Mouse (Mus musculus) kidney, postnatal 4 days (tissue): ENCODE measurements around the gene Gm10964.

Experiments
- DNase-seq, 2 experiments: peaks; one replicate each; pipeline ENCODE4 v3.0.0; 2021; ENCODE audit warnings: mixed read lengths in 2 of 2

Gene Gm10964

DNA sequence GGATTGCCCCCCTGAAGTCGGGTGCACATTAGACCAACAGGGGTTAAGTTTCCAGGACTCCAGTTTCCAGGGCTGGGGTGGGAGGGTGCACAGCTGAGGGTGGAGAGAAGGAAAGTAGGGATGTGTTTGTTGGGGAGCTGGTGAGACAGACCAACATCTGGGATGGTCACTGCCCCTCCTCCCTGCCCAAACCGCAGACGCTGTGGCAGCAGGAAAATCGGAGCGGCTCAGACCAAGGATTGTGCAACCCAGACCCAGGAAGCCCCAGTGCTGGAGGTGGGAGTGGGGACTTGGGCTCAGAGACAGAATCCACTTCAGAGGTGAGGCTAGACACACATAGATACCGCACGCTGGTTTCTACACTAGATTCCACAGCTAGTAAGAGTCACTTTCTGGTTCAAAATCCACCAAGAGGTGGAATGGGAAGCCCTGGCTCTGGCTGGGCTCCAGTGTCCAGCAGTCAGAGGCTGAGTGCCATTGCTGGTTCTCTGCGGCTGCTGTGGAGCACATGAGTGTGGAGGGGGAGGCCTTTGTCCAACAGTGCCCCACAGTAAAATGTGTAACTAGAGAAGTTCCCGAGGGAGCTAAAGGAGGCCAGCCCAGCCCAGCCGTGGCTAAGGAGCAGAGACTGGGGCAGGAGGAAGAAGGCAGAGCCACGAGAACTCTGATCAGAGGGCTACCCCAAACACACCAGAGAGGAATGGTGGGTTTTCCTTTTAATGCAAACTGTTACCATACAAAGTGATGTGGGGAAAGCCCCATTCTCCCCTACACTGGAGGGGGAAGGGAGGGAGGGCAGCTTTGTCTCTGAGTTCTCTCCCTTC is 4.3 kb upstream of the Gm10964 start:
- peak; percentile 46 to 54 for DNase-seq

DNA sequence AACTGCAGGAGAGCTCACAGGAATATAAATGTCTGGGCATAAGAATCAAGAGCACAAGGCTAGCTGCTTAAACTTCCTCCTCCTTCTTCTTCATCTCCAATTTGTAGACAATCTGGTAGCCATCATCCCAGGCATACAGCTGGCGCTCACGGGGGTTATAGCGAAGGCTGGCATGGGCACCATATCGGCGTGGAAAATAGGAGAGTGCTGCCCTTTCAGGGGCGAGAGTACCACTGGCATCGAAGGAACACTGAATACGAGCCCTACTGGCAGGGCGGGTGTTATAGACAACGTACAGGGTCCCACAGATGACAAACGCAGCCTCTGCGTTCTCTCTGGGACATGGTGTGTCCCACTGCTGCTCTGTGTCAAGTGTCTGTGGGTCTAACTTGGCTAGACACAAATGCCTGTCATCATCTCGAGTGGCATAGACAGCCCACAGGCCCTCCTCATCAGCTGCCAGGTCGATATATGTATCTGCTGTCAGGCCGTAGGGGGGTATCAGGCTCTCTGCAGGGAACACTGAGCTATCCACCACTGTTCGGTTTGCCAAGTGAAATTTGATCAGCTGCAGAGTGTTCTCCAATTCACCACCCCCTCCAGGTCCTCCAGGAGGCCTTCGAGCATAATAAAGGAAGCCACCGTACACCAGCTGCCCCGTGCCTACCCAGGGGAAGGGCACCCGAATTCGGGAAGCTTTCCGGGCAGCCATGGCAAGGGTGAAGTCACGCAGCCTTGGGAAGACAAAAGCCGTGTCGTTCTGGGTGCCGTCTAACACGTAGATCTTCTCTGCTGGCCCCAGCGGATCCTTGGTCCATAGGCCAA is 3.2 kb upstream of the Gm10964 start:
- DNase-seq: peak in 1 of 2 experiments; percentile 14

DNA sequence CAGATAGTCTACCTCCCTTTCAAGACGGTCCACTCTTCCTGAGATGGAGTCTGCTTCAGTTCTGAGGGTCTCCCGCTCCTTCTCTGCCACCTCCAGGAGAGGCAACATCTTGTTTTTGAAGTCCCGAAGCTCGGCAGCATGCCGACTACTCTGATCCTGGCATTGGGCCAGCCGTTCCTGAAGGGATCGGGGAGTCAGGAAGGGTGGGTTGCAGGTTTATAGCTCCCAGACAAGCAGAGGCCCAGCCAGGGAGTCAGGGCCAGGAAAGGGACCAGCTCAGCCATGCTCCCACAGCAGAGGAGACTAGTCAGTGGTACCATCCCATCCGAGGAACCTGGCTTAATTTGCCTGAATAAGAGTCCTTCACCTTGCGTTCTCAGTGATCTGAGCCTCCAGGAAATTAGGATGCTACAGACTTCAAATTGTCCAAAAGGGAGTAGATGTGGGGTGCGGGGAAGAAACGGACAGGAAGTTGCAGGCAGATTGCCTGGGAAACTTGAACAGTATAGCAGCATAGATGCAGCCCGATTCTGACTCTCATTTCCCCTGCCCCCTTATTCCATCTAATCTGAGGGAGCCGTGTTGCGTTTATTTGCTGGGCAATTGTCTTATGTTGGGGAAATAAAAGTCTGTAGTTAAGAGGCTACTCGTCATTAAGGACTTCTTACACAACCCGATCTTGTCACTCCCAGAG is 2.0 kb upstream of the Gm10964 start:
- peak; percentile 72 to 75 for DNase-seq

DNA sequence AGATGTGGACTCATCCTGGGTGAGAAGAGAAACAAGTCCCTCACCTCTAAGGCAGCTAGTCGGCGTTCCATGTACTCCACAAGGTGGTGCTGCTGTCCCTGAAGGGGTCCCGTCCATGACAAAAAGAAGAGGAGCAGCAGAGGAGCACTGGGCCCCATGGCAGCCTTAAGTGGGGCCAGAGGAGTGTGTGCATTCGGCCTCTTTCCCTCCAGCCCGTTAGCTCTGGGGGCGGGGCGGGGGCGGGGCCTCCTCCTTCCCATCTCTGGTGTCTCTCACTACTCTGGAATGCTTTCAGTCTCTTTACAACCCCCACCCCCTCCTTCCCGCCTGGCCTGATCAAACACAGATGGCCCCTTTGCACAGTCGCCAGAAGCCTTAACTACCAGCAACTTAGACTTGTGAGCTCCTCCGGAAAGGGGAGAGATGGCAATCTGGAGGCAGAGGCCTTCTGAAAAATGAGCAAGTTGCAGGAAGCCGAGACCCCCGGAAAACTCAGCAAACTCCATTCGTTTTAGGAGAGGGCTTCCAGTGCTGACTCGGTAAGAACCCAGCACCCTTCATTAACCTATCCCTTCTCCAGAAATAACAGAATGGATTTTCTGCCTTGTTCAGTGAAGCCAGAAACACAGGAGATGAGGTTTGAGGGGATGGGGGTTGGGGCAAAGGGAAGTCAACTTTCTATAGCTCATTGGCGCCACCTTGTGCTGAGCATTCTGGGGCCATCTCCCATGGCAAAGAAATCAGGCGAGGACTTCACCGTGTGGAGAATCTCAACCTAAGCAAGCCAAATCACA is 1.2 kb upstream of the Gm10964 start, which contains the start of gene Olfml3:
TSS of gene Olfml3 (minus strand) at position 224 of the 794 bp plus-strand sequence.
- peak; percentile 95 to 97 for DNase-seq

DNA sequence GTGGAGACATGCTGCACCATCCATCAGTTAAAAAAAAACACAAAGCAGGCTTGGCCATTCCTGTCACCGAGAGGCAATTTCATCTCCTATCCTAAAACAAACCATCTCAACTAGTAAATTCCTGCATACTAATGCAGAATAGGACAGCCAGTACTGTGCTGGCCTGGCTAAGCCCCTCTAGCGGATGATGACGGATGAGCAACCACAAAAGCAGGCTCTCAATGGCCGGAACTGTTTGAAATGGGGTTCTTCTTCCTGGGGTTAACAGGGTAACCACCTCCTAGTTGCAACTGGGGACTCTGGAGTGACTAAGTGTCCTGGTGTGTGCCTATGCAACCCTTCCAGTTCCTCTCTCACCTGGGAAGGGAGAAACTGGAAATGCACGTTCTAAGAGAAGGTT is 1.2 kb downstream of the Gm10964 start:
- peak in 1 of 2 experiments; percentile 7 for DNase-seq

DNA sequence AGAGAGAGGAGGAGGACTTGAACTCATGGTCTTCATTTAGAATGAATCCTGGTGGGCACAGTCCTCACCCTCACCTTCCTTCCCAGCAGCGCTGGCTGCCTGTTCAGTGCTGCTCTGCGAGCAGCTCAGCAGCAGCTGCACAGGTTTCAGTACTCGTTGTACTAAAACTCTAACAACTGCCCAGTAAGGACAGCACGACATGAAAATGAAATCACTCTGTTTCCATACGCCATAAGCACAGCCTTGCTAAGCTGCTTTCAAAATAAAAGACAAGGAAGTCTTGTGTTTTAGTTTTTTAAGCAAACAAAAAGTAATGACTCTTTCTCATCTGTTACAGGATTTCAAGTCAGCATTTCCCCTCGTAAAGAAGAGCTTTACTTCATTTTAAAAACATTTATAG is 4.0 kb downstream of the Gm10964 start:
- no peak for DNase-seq

DNA sequence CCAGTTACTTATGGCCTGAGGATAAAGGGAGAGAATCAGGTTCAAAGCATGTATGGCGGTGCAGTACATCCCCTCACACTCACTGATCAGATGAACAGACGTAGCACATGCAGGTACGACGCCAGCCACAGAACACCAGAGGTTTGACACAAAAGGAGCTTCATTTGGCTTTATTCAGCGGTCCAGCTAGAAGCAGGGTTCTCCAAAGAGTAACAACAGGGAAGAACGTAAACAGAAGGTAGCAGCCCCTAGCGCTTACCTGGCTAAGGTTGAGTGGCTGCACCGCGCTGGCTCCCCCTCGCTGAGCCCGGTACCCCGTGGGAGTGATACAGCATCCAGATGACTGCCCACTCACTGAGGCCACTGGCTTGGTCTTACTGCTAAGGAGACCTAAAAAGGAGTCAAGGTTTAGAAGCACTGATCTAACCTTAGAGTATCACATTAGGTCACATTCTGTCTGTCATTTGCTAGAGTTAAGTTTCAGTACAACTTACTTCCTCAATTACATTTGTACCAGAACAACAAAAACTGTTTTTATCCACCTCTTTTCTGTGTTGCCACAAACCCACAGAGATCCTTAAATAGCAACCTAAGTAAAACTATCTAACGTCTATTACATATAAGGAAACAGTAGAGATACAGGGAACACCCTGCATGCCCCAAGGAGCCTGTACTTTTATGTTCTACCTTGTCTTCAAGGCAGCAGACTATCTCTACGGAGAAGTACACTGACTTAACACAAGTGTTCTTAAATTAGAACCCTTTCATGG is 6.0 kb downstream of the Gm10964 start:
- no peak for DNase-seq

DNA sequence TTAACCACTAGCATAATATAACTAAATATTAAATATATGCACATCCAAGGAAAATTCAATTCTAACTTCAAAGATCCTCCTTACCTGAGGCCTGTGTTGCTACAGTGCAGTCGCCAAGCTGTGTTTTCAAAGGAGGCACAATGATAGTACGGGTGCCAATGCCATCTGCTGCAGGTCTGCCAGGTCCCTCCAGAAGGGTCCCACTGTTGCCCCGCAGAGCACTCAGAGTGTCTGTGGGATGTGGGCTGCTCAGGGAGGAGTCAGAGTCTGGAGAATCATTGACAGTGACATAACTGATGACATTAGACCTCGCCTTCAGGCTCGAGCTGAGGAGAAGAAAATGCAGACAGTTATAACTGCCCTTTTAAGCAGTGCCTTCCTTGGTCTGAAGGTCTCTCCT is 7.5 kb downstream of the Gm10964 start:
- DNase-seq: no peak

DNA sequence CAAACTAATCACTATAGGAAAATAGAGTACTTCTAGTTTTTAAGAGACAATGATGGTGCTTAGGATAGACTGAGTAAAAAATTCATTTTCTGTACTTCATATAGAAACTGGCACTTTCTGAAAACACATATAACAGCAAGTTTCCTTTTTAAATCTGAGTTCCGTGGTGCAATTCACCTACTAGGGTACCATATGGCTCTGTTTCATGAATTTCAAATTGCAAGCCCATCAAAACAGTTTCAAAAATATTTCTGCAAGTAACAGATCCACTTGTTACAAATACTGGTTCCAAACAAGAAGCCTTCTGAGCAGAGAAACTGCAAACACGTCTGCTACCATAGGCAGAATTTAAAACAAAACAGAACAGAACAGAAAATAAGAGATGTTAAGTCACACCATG is 12.4 kb downstream of the Gm10964 start:
- DNase-seq: no peak

DNA sequence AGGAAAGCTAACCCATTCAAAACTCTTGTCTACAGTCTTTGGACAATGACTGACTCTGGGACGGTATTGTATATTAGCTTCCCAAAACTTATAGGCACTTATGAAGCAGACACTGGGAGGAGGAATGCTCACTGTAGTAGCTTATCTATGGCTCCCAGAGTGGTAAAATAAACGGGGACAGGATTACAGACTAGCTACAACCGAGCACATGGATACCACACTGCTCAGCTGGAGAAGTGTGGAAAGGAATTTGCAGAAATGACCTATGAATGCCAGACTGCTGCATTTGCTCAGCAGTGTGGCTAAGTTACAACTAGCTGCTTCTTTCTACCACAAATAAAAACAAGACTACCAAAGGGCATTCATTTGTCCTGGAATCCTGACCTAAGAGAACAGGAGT is 16.2 kb downstream of the Gm10964 start:
- no peak for DNase-seq

DNA sequence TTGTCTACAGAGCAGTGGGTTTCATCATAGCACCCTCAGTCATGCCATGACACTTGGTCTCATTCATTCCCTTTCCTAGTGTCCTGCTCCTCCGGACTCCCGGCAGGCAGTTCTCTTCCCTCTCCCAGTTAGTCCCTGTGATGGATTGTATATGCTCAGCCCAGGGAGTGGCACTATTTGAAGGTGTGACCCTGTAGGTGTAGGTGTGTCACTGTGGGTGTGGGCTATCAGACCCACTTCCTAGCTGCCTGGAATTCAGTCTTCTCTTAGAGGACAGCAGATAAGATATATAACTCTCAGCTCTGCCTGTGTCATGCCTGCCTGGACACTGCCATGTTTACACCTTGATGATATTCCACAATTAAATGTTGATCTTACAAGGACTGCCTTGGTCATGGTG is 17.8 kb downstream of the Gm10964 start:
- DNase-seq: no peak

DNA sequence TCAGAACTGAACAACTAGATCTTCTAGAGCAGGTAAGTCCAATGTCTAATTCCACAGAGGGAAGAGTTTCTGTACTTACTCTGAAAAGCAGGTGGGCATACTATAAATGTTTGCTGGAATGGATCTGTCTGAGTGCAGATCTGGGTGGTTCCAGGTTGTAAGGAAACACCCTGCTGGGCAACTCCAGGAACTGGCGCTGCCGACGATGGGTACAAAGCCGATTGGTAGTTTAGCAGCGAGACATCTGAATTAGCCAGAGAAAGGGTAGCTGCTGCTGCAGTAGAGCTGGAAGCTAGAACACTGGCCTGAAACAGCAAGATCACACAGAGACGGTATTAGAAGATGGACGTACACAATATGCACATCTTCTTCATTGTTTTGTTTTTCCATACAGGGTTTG is 19.3 kb downstream of the Gm10964 start:
- no peak for DNase-seq

DNA sequence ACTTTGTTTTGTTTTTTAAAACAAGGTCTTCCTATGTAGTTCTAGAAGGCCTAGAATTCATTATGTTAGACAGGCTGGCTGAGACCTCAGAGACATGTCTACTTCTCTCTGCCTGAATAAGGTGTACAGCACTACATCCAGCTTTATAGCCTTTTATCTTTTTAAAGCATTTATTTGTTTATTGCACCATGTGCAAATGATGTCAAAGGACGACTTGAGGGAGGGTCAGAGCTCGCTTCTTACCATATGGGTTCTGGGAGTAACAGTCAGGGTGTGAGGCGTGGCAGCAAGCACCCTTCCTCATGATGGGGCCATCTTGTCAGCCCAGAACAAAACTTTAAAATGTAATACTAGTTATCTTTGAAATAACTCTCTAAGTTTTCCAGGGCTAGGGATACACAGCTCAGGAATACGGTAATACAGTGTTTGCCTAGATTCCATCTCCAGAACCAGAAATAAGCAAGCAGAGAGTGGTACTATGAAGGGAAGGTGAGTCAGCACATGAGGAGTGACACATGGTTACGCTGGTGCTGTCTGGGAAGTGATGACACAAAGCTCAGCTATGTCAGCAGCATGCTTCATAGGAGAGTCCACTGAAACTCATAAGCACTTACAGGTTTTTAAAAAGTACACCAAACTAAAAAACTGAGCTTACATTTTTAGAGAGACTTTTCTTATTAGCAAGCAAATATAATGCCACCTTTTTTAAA is 20.2 kb downstream of the Gm10964 start:
- DNase-seq: no peak

DNA sequence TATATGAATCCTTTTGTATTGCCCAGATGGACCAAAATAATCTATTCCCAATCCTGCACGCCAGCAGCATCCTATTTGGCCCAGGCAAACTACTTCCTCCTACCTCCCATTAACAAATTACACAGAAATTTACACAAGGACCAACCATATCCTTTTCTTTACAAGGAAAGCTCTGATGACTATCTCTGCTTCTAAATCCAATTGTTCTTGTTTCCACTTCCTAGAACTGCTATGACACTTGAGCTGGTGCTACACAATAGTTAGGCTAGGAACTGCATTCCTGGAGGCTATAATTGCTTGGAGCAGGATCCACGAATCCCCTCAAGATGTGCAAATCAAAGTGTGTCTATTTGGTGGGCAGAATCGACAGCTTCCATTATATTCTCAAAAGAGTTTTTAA is 27.6 kb downstream of the Gm10964 start:
- no peak for DNase-seq

DNA sequence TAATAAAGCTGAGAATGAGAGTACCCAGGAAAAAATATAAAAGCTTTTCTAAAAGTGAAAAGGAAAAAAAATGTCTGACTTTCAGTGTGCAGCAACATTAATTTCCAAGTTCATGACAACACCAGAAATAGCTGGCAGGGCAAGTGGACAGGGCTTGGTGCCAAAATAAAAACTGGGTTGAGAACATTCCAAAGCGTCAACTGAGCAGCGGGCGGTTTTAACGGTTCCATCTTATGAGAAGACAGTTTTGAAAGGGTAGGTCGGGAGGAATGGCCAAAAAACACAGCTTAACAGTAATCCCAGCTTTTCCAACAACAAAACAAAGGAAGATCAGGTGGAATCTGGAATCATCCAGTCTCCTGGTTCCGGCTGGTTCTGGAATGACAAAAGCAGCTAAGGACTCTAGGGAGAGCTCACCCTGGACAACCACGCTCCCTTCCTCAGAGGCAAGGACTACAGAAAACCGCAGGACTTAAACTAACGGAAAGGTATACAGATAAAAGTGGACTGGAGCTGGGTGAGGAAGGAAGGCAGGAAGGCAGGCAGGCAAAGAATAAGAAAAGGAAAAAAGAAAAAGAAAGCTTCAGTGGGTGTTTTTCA is 32.5 kb downstream of the Gm10964 start:
- peak; percentile 63 to 69 for DNase-seq

DNA sequence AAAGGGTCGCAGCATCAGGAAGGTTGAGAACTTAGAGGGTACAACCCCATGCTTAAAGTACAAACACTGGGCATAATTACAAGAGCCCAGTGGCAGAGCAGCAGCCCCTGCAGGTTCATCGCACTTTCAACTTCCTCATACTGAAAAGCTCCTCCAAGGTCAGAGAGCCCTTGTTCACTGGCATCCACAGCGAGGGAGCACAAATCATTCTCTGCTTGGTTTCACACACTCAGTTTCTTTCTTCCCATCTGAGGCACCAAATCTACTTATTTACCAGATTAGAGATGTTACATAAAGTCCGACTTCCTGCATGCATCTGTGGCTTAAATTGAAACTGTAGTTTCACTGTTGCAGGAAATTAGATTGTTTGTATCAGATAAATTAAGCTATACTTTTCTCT is 33.7 kb downstream of the Gm10964 start:
- DNase-seq: peak in 1 of 2 experiments; percentile 13

DNA sequence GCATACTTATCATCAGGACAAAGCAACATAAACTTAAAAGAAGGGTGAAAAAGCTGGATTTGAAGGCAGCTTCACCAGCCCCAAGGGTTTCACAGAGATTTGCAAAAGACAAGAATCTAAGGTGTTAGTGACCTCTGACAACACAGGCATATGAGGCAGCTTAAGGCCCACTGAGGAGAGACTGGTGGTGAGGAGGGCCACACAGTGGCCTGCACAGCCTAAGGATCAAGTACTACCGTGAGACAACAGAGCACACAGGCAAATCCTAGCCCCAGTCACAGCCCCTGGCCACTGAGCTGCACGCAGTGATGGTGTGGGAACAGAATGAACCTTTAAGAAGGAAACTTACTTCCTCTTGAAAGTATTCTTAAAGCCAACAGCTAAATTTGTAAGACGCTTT is 34.3 kb downstream of the Gm10964 start:
- no peak for DNase-seq

DNA sequence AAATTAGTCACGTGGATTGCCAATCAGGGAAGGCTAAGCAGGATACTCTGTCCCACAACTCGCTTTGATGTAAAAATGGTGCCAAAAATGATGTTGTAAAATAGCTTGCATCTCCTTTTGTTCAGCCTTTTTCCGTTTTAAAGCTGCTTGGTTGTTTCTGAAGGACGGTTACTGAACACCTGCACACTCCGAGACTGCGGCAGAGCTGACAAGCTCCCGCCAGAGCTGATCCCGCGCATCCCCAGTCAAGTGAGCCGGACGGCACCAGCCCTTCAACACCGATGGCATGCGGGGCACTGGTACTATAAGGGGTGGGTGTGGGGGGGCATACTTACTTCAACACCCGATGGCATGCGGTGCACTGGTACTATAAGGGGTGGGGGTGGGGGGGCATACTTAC is 34.8 kb downstream of the Gm10964 start:
- no peak for DNase-seq

DNA sequence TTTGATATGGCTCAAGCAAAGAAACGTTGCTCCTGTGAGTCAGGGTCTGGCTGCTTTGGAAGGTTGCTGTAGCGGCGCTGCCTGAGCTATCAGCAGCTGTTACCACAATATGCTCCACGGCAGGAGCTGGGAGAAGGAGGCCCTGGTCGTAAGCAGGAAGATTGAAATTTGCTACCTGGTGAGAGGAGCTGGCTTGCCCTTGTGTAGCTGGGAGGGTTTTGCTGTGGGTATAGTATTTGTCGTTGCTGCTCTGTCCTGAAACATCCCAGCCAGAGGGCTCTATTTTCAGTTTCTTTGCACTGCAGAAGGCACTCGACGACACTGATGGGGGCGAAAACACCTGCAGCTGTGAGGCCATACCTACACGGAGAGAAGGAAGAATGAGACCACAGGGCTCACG is 38.8 kb downstream of the Gm10964 start:
- DNase-seq: no peak

DNA sequence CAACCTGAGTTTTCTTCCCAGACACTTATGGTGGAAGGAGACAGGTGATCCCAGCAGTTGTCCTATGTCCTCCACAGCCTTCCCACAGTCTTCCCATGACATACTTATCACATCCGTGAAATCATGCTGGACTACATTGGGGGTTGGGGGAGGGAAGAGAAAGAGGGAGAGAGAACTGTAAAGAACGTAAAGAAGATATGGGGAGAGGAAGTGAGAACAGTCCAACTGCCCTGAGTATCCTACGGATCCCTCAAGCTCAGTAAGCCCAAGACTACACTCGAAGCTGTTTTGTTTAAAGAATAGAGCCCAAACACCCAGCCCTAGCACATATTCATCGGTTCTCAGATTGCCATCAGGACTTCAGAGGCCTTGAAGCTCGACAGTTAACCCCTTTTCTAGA is 39.5 kb downstream of the Gm10964 start:
- DNase-seq: no peak

DNA sequence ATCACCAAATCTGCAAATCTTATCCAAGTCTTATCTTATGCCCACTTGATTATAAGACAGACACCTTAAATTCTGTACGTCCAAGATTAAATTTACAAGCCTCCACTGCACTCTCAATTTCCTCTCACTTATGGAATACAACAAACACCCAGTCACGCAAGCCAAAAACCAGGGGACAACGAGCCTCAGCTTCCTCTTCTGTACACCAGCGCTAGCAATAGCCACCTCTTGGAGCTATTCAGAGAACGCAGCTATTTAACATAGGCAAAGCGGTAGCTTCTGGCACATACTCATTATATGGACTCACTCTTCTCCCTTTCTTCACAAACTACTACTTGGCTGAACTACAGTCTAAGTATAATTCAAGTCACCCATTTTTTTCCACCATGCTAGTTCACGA is 40.0 kb downstream of the Gm10964 start:
- no peak for DNase-seq
